Mouse (Mus musculus): ENCODE measurements around the gene Cygb.
A peak's percentile ranks its signal among the peaks of the same experiment; 100 is the strongest.
"Not testable (repeated sequence)": the region's sequence is repeated elsewhere in the genome, so short reads cannot be mapped to it uniquely, and the experiment has no call there.

Gene Cygb

GRCm38 (mm10) chr11:116674616-116675379, 20.7 kb upstream of the Cygb start:
- DNase-seq (ENCODE audit: low spot score in 2 of 2) = no peak

- DNase-seq (ENCODE audit: low spot score in 2 of 2) = no peak
Observed at GRCm38 (mm10) chr11:116673410-116673809, 19.3 kb upstream of the Cygb start.

GRCm38 (mm10) chr11:116672595-116672994, 18.5 kb upstream of the Cygb start:
- DNase-seq (ENCODE audit: low spot score in 2 of 2) = no peak

GRCm38 (mm10) chr11:116671845-116672434, 17.8 kb upstream of the Cygb start:
- no peak for DNase-seq (ENCODE audit: low spot score in 2 of 2)

- DNase-seq (ENCODE audit: low spot score in 2 of 2) = peak; percentile 94 to 98
Observed at GRCm38 (mm10) chr11:116671112-116671844, 17.2 kb upstream of the Cygb start.

GRCm38 (mm10) chr11:116670386-116670785, 16.3 kb upstream of the Cygb start:
- no peak for DNase-seq (ENCODE audit: low spot score in 2 of 2)

- no peak for DNase-seq (ENCODE audit: low spot score in 2 of 2)
Observed at GRCm38 (mm10) chr11:116669787-116670365, 15.8 kb upstream of the Cygb start.

GRCm38 (mm10) chr11:116669316-116669715, 15.2 kb upstream of the Cygb start:
- DNase-seq (ENCODE audit: low spot score in 2 of 2) = no peak

- DNase-seq (ENCODE audit: low spot score in 2 of 2) = no peak
Observed at GRCm38 (mm10) chr11:116668839-116669238, 14.7 kb upstream of the Cygb start.

- DNase-seq (ENCODE audit: low spot score in 2 of 2) = no peak
Observed at GRCm38 (mm10) chr11:116668381-116668825, 14.3 kb upstream of the Cygb start.

GRCm38 (mm10) chr11:116667930-116668329, 13.8 kb upstream of the Cygb start:
- DNase-seq (ENCODE audit: low spot score in 2 of 2) = no peak

GRCm38 (mm10) chr11:116667012-116667411, 12.9 kb upstream of the Cygb start:
- DNase-seq (ENCODE audit: low spot score in 2 of 2) = not testable (repeated sequence)

GRCm38 (mm10) chr11:116666566-116666965, 12.5 kb upstream of the Cygb start:
- DNase-seq (ENCODE audit: low spot score in 2 of 2) = no peak

GRCm38 (mm10) chr11:116665289-116665688, 11.2 kb upstream of the Cygb start:
- no peak for DNase-seq (ENCODE audit: low spot score in 2 of 2)

GRCm38 (mm10) chr11:116661948-116662377, 7.8 kb upstream of the Cygb start:
- DNase-seq (ENCODE audit: low spot score in 2 of 2) = no peak

- no peak for DNase-seq (ENCODE audit: low spot score in 2 of 2)
Observed at GRCm38 (mm10) chr11:116661291-116661947, 7.3 kb upstream of the Cygb start.

- DNase-seq (ENCODE audit: low spot score in 2 of 2) = no peak
Observed at GRCm38 (mm10) chr11:116660181-116660580, 6.1 kb upstream of the Cygb start.

- DNase-seq (ENCODE audit: low spot score in 2 of 2) = no peak
Observed at GRCm38 (mm10) chr11:116659027-116659621, 5.0 kb upstream of the Cygb start.

- DNase-seq (ENCODE audit: low spot score in 2 of 2) = no peak
Observed at GRCm38 (mm10) chr11:116658238-116658637, 4.1 kb upstream of the Cygb start.

GRCm38 (mm10) chr11:116657311-116658223, 3.5 kb upstream of the Cygb start:
- DNase-seq (ENCODE audit: low spot score in 2 of 2) = peak; percentile 90
